Mouse (Mus musculus) CH12F3 (cell line): ENCODE measurements at regions not wholly inside any gene's neighbourhood (a gene's known extent, or its start where the extent isn't known, plus 50 kb on each side); places are given as distances from the start of the nearest gene placed in this dataset.

Experiments used
- in situ Hi-C: fragments of 300-500 bp; cut with MboI; formaldehyde crosslinking; loops from 2 replicates; pipeline ENCODE4 v1.14.3; 2020; ENCODE audit warnings: low sequenced_read_pairs

GRCm38 (mm10) chr4:131083405-131083804 is 139.2 kb downstream of the Matn1 start:
- in situ Hi-C loops: no loop called here

DNA sequence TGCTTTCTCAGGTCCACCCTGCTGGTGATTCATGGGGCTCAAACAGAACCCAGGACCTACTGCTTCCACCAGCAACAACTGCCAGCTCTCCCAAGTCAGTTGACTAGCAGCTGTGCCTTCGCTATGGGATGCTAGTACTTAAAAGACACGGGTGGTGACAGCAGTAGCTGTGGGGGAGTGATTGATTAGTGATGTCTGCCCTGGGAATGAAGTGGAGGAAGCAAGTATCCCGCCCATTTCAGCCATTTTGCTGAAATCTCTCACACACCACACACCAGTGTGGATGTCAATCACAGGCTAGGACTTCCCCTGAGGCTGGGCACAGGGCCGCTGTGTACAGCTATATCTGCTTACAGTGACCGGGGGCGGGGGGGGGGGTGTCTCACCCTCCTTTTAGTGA is 153.2 kb downstream of the Matn1 start:
- in situ Hi-C loops: no loop called here

GRCm38 (mm10) chr4:131100093-131100795 is 156.1 kb downstream of the Matn1 start:
- in situ Hi-C loops: no loop called here

DNA sequence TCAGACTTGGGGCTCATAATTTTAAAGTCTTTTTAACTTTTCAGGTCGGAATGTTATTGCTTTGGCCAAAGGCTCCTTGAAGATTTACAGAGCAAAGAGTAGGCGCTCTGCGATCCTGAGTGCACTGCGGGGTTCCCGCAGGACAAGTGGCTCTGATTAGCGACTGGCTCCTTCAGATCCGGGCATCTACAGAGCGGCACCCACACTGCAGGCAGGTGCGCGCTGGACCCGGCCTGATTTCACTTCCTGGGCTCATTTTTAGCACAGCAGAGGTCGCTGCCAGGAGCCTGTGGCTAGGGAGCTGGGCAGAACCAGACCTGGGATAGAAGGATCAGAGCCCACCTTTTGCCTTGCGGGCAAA is 156.6 kb downstream of the Matn1 start:
- in situ Hi-C loops: no loop called here

DNA sequence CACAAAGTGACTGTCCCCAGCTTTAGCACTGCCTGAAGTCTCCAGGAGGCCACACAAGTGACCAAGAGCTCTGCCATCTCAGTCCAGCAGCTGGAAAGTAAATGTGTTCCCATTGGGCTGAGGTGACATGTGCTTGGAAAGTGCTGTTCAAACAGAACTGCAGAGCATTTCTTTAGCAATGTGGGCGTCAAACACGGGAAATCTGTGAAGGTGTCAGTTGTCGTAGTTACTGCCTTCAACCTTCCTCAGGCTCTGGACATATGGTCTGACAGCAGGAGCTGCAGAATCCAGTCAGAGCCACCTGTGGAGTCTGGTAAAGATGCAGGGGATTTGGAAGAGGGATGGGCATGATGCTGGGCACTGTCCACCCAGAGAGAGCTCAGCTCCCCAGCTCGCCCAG is 158.0 kb downstream of the Matn1 start:
- in situ Hi-C loops: no loop called here

- in situ Hi-C loops: no loop called here
Measured at GRCm38 (mm10) chr4:131107127-131107857, 163.1 kb downstream of the Matn1 start.

DNA sequence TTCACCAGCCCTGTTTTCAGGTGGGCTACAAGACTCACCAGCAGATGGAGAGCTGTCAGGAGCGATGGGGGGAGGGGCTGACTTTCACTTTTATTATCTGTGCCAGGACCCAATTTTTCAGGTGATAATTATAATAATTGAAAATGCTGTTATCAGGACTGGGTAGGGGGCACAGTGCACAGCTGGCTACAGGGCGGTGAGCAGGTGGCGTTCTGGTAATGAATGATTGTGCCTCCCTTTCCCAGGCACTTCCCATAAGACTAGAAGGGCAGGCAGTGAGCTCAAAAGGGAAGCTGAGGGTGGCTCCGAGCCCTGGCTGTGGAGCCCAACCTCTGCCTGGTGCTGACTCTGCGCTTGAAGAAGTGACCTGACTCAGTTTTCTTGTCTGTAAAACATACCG is 168.4 kb downstream of the Matn1 start:
- in situ Hi-C loops: no loop called here

DNA sequence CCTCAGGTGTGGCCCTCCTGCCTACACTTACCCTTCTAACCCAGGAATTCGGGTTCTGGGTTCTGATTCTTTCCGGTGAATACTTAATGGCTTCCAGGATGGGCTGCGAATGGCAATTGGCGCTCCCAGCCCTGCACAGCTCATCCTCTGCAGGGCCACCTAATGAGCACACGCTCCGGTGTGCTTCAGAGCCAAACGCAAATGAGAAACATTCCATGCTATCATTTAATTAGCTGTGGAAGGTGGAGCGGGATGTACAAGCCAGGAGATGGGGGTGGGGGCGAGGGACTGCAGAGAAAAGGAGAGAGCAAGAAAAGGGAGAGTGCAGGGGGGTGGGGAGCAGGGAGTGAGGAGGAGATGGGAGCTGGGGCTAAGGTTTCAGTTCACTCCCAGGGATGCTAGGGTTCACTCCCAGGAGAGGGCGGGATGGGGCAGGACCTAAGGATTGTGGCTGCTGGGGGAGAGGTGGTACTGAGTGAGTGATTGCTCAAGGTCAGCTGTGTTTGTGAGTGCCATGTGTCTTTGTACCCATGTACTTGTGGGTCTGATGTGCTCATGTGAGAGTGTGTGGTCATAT is 169.6 kb downstream of the Matn1 start:
- in situ Hi-C loops: no loop called here

DNA sequence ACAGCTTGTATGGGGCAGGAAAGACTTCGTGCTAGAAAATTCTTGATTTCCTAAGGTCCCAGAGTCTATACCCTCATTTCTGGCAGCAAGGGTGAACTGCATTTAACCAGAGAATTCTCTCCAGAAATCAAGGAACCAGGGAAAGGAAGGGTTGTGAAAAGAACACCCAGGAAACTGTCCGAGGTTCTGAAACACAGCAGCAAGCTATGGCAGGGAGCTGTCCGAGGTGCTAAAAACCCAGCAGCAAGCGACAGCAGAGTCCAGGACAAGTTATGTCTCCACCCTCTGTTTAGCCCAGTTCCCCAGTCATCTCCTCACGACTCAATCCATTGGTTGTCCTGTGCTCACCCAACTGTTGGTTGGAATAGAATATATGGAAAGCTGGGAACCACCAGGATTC is 171.1 kb downstream of the Matn1 start:
- in situ Hi-C loops: no loop called here

GRCm38 (mm10) chr4:131118586-131118985 is 174.4 kb downstream of the Matn1 start:
- in situ Hi-C loops: no loop called here

- in situ Hi-C loops: no loop called here
Measured at GRCm38 (mm10) chr4:131119621-131120020, 175.4 kb downstream of the Matn1 start.

DNA sequence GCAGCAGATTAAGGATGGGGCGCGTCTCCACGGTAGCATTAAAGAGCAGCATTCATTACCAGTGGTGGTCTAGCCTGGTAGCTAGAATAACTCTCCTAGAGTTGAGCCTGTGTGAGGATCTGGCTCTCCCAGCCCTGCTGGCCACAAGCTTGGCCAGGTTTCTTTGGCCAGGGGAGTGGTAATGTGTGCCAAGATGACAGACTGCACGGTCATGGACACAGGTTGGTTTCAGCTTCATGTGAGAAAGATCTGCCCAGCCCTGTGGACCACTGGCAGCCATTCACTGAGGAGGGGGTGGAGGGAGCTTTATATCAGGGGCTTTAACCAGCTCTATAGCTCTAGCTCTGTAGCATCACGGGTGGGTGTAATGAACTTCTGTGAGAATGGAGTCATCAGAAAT is 176.5 kb downstream of the Matn1 start:
- in situ Hi-C loops: no loop called here

DNA sequence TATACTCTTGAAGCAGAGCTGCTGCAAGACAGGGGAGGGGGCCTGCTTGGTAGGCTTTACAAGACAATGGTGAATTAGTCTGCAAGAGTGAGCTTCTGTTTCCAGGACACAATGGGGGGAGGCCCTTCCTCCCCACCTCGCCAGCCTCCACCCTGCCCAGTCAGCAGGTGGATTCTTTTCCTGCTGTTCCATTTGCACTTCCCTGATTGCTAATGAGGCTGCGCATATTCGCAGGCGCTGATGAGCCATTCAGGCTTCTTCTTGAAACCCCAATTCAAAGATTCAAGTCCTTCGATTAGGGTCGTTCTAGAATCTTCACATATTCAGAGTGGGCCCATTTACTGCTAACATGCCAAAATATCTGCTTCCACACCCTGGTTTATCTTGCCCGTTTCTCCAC is 181.8 kb downstream of the Matn1 start:
- in situ Hi-C loops: no loop called here

GRCm38 (mm10) chr4:131126901-131127300 is 182.7 kb downstream of the Matn1 start:
- in situ Hi-C loops: no loop called here

DNA sequence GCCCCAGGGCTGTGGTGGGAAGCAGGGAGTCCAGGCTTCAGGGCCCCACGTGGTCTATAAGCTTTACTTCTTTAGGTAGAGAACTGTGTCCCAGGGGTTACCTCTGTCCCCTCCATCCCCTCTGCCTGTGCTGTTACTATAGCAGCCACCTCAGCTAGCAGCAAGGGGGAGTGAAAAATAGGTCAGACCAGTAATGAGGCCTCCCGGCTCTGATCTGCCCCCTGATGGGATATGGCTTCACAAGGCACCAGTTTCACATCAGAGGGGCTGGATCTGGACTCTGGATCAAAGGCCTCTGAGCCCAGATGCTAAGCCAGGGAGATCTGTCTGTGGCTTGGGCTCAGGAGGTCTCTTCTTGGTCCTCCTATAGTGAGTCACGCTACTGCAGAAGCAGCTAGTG is 184.5 kb downstream of the Matn1 start:
- in situ Hi-C loops: no loop called here

DNA sequence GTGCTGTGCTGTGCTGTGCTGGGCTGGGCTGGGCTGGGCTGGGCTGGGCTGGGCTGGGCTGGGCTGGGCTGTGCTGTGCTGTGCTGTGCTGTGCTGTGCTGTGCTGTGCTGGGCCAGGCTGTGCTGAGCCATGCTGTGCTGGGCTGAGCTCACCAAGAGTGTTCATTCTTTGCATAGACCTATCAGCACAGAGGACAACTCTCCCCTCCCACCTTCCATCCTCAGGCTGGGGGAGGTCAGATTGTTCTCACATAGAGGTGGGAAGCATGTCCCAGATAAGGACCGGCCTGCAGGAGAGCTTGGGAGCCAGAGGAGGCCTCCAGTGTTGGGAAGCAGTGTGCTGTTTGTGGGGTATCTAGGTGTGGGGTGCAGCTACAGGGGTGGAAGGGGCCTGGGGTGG is 188.0 kb downstream of the Matn1 start:
- in situ Hi-C loops: no loop called here

DNA sequence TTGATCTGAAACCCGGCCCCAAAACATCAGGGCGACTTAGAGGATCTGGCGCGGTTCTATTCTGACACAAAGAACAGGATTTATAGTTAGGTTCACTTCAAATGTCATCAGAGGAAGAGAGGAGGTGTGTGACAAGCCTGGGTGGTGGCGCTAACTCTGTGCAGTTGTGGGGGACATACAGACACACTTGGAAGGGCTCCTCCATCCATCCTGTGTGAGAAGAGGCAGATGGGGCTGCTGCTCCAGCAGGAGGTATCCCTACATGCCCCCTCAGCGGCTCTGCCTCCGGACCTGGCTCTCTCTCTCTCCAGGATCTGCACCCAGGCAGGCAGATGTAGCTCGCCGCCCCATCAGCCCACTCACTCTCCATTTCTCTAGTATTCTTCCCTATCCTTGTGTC is 188.6 kb downstream of the Matn1 start:
- in situ Hi-C loops: no loop called here

DNA sequence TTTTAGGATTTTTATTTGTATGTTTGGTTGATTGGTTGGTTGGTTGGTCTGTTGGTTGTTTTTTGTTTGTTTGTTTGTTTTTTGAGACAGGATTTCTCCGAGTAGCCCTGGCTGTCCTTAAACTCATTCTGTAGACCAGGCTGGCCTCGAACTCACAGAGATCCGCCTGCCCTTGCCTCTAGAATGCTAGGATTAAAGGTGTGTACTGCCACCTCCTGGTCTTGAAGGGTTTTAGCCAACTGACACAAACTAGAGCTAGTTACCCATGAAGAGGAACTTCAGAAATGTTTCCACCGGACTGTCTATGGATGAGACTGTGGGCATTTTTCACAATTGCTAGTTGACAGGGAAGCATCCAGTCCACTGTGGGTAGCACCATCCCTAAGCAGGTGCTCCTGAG is 191.7 kb downstream of the Matn1 start:
- in situ Hi-C loops: no loop called here

GRCm38 (mm10) chr4:131138891-131139290 is 194.7 kb downstream of the Matn1 start:
- in situ Hi-C loops: no loop called here

DNA sequence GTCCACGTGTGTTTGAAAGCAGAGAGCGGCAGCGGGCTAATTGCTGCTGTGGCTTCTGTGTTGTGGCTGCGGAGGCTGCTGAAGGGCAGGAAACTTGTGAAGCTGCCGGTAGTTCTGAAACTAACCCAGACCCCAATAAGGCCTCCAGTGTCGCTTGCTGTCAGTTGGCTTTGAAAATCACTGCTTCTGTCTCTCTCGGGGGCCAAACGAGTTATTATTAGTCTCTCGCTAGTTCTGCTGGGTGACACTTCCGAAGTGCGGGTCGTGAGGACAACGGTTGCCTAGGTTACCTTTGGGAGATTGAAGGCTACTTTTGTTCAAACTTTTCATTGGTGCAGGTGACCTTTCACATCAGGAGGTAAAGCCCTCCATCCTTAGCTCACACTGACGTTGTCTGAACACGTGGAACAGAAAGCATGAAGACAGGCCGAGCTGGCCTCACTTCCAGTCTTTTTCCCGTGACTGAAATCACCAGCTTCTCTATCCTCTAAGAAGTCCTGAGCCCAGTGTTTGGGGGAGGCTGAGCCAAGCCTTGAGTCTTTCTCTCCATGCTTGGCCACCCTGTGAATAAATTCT is 197.8 kb downstream of the Matn1 start:
- in situ Hi-C loops: no loop called here

DNA sequence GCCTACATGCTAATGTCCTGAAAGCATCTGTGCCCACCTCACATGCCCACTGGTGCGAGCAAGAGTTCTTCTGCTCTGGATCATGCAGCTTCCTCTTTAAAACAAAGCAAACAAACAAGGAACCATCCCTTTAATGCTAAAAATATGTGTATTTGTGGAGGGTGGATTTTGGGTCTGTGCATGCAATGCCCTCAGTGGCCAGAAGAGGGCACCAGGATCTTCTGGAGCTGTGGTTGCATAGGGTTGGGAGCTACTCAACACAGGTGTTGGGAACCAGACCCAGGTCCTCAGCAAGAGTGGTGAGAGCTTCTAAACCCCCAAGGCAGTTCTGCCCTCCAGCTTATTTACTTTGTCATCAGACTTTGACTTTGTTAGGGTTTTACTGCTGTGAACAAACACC is 201.3 kb downstream of the Matn1 start:
- in situ Hi-C loops: no loop called here
